Mouse (Mus musculus): ENCODE data around the gene Tmem132c. TPM values are rescaled to one million over a fixed set of nuclear protein-coding genes. Genes with fewer than 3 reads are reported as not detected.
A peak's percentile ranks its signal among the peaks of the same experiment; 100 is the strongest.

Gene Tmem132c
- polyA plus RNA-seq, 1 experiment from 2014 or later: 28.5 TPM

GRCm38 (mm10) chr5:127241925-127242762 lies 536 bp downstream of the Tmem132c start:
- ATAC-seq (ENCODE audit: insufficient number of reproducible peaks, low FRiP score, low TSS enrichment, low read depth): peak; percentile 60
- no peaks in the 10 kb centered on the region for H3K9me3 ChIP-seq (replicated peaks)
- H3K9ac ChIP-seq: peak overlapping the region; percentile 44
- peak overlapping the region; percentile 88 for H3K4me2 ChIP-seq (replicated peaks)
- H3K4me1 ChIP-seq: peaks cover 39% of the 10 kb centered on the region
- H3K36me3 ChIP-seq: no peaks in the 10 kb centered on the region
- peak overlapping the region; percentile 79 for H3K4me3 ChIP-seq (replicated peaks)
- under 1% methylated on average over 69 of the region's 73 CpGs for WGBS
- H3K27me3 ChIP-seq: peaks cover 24% of the 10 kb centered on the region
- H3K27ac ChIP-seq (replicated peaks): peak overlapping the region; percentile 55; the same call in 1 of the 2 replicates

GRCm38 (mm10) chr5:127242763-127243160 lies 1.2 kb downstream of the Tmem132c start:
- no peaks in the 10 kb centered on the region for H3K9me3 ChIP-seq (replicated peaks)
- no peak for ATAC-seq (ENCODE audit: insufficient number of reproducible peaks, low FRiP score, low TSS enrichment, low read depth)
- WGBS: under 1% methylated on average over 13 of the region's 13 CpGs
- H3K36me3 ChIP-seq: no peaks in the 10 kb centered on the region
- H3K9ac ChIP-seq: peak overlapping the region; percentile 44
- peaks cover 39% of the 10 kb centered on the region for H3K4me1 ChIP-seq
- H3K4me2 ChIP-seq (replicated peaks): peak overlapping the region; percentile 88
- H3K27ac ChIP-seq (replicated peaks): 0 out of 2 replicates have a peak overlapping the region, but pooled peaks have one; percentile 11
- peak overlapping the region; percentile 79 for H3K4me3 ChIP-seq (replicated peaks)
- peaks cover 24% of the 10 kb centered on the region for H3K27me3 ChIP-seq

- Histone ChIP-seq H3K4me2 (replicated peaks) (peak overlapping the region; percentile 88), H3K9ac (peak overlapping the region; percentile 44), H3K4me3 (replicated peaks) (peak overlapping the region; percentile 79), H3K9me3 (replicated peaks) (no peaks in the 10 kb centered on the region), H3K36me3 (no peaks in the 10 kb centered on the region), H3K27me3 (peaks cover 24% of the 10 kb centered on the region), H3K4me1 (peaks cover 39% of the 10 kb centered on the region), H3K27ac (replicated peaks) (no peak overlapping the region)
- ATAC-seq (ENCODE audit: insufficient number of reproducible peaks, low FRiP score, low TSS enrichment, low read depth): no peak
- WGBS: under 1% methylated on average over 16 of the region's 16 CpGs
Measured at GRCm38 (mm10) chr5:127243209-127243608, 1.6 kb downstream of the Tmem132c start.

GRCm38 (mm10) chr5:127243611-127244010 lies 2.0 kb downstream of the Tmem132c start:
- WGBS: 8% methylated on average over 13 of the region's 13 CpGs
- peak overlapping the region; percentile 44; the same call in 1 of the 2 replicates for H3K9ac ChIP-seq
- no peaks in the 10 kb centered on the region for H3K36me3 ChIP-seq
- peaks cover 24% of the 10 kb centered on the region for H3K27me3 ChIP-seq
- H3K4me1 ChIP-seq: peaks cover 39% of the 10 kb centered on the region
- H3K4me3 ChIP-seq (replicated peaks): peak overlapping the region; percentile 79
- H3K4me2 ChIP-seq (replicated peaks): peak overlapping the region; percentile 88
- no peak for ATAC-seq (ENCODE audit: insufficient number of reproducible peaks, low FRiP score, low TSS enrichment, low read depth)
- no peaks in the 10 kb centered on the region for H3K9me3 ChIP-seq (replicated peaks)
- H3K27ac ChIP-seq (replicated peaks): no peak overlapping the region

GRCm38 (mm10) chr5:127253263-127253662 lies 11.7 kb downstream of the Tmem132c start:
- ATAC-seq (ENCODE audit: insufficient number of reproducible peaks, low FRiP score, low TSS enrichment, low read depth): no peak
- Histone ChIP-seq H3K27me3 (no peaks in the 10 kb centered on the region), H3K9ac (no peak overlapping the region), H3K27ac (replicated peaks) (no peak overlapping the region), H3K4me2 (replicated peaks) (no peak overlapping the region), H3K4me1 (no peaks in the 10 kb centered on the region), H3K36me3 (no peaks in the 10 kb centered on the region), H3K4me3 (replicated peaks) (no peak overlapping the region), H3K9me3 (replicated peaks) (no peaks in the 10 kb centered on the region; the same call in 1 of the 2 replicates)
- WGBS: 75% methylated on average over 2 of the region's 2 CpGs

- WGBS: 43% methylated on average over 11 of the region's 11 CpGs
Measured at GRCm38 (mm10) chr5:127256947-127257610, 15.5 kb downstream of the Tmem132c start.

GRCm38 (mm10) chr5:127262136-127262535 lies 20.5 kb downstream of the Tmem132c start:
- Histone ChIP-seq H3K9ac (no peak overlapping the region), H3K4me1 (no peaks in the 10 kb centered on the region), H3K27me3 (no peaks in the 10 kb centered on the region), H3K4me2 (replicated peaks) (no peak overlapping the region), H3K27ac (replicated peaks) (no peak overlapping the region), H3K4me3 (replicated peaks) (no peak overlapping the region), H3K9me3 (replicated peaks) (no peaks in the 10 kb centered on the region), H3K36me3 (no peaks in the 10 kb centered on the region)
- no peak for ATAC-seq (ENCODE audit: insufficient number of reproducible peaks, low FRiP score, low TSS enrichment, low read depth)
- WGBS: 85% methylated on average over 5 of the region's 5 CpGs

More at GRCm38 (mm10) chr5:127256947-127257610, 15.5 kb downstream of the Tmem132c start:
- Histone ChIP-seq H3K36me3 (no peaks in the 10 kb centered on the region), H3K9ac (no peak overlapping the region), H3K27ac (replicated peaks) (no peak overlapping the region), H3K4me1 (no peaks in the 10 kb centered on the region), H3K27me3 (no peaks in the 10 kb centered on the region), H3K4me3 (replicated peaks) (no peak overlapping the region), H3K4me2 (replicated peaks) (no peak overlapping the region), H3K9me3 (replicated peaks) (no peaks in the 10 kb centered on the region; the same call in 1 of the 2 replicates)
- no peak for ATAC-seq (ENCODE audit: insufficient number of reproducible peaks, low FRiP score, low TSS enrichment, low read depth)

GRCm38 (mm10) chr5:127271145-127271544 lies 29.5 kb downstream of the Tmem132c start:
- no peak for ATAC-seq (ENCODE audit: insufficient number of reproducible peaks, low FRiP score, low TSS enrichment, low read depth)
- no peaks in the 10 kb centered on the region for H3K36me3 ChIP-seq
- no peaks in the 10 kb centered on the region for H3K9me3 ChIP-seq (replicated peaks)
- no peak overlapping the region for H3K9ac ChIP-seq
- H3K4me3 ChIP-seq (replicated peaks): no peak overlapping the region
- no peaks in the 10 kb centered on the region for H3K27me3 ChIP-seq
- WGBS: 57% methylated on average over 3 of the region's 3 CpGs
- no peak overlapping the region for H3K4me2 ChIP-seq (replicated peaks)
- H3K4me1 ChIP-seq: no peaks in the 10 kb centered on the region
- no peak overlapping the region for H3K27ac ChIP-seq (replicated peaks)

- H3K27ac ChIP-seq (replicated peaks): no peak overlapping the region
- H3K4me3 ChIP-seq (replicated peaks): no peak overlapping the region
- ATAC-seq (ENCODE audit: insufficient number of reproducible peaks, low FRiP score, low TSS enrichment, low read depth): no peak
- H3K4me1 ChIP-seq: no peaks in the 10 kb centered on the region
- no peak overlapping the region for H3K9ac ChIP-seq
- no peaks in the 10 kb centered on the region for H3K27me3 ChIP-seq
- H3K36me3 ChIP-seq: no peaks in the 10 kb centered on the region
- no peaks in the 10 kb centered on the region for H3K9me3 ChIP-seq (replicated peaks)
- no peak overlapping the region for H3K4me2 ChIP-seq (replicated peaks)
- 77% methylated on average over 9 of the region's 9 CpGs for WGBS
Measured at GRCm38 (mm10) chr5:127279462-127279861, 37.9 kb downstream of the Tmem132c start.

- no peak overlapping the region for H3K4me2 ChIP-seq (replicated peaks)
- H3K36me3 ChIP-seq: no peaks in the 10 kb centered on the region
- H3K4me3 ChIP-seq (replicated peaks): no peak overlapping the region
- WGBS: 65% methylated on average over 4 of the region's 4 CpGs
- no peak overlapping the region for H3K27ac ChIP-seq (replicated peaks)
- no peak overlapping the region for H3K9ac ChIP-seq
- no peak for ATAC-seq (ENCODE audit: insufficient number of reproducible peaks, low FRiP score, low TSS enrichment, low read depth)
- no peaks in the 10 kb centered on the region for H3K4me1 ChIP-seq
- H3K9me3 ChIP-seq (replicated peaks): no peaks in the 10 kb centered on the region
- no peaks in the 10 kb centered on the region for H3K27me3 ChIP-seq
Measured at GRCm38 (mm10) chr5:127281186-127281585, 39.6 kb downstream of the Tmem132c start.

- Histone ChIP-seq H3K9ac (no peak overlapping the region), H3K27me3 (no peaks in the 10 kb centered on the region), H3K4me3 (replicated peaks) (no peak overlapping the region), H3K36me3 (no peaks in the 10 kb centered on the region), H3K27ac (replicated peaks) (no peak overlapping the region), H3K4me2 (replicated peaks) (no peak overlapping the region), H3K9me3 (replicated peaks) (no peaks in the 10 kb centered on the region), H3K4me1 (no peaks in the 10 kb centered on the region)
- ATAC-seq (ENCODE audit: insufficient number of reproducible peaks, low FRiP score, low TSS enrichment, low read depth): no peak
- 24% methylated on average over 6 of the region's 6 CpGs for WGBS
Measured at GRCm38 (mm10) chr5:127282539-127283123, 41.0 kb downstream of the Tmem132c start.
